Mouse (Mus musculus): ENCODE measurements around the gene Renbp. TPM values are rescaled to one million over a fixed set of nuclear protein-coding genes. Genes with fewer than 3 reads are reported as not detected.

Gene Renbp
- polyA plus RNA-seq, 1 experiment = 73.2 TPM

DNA sequence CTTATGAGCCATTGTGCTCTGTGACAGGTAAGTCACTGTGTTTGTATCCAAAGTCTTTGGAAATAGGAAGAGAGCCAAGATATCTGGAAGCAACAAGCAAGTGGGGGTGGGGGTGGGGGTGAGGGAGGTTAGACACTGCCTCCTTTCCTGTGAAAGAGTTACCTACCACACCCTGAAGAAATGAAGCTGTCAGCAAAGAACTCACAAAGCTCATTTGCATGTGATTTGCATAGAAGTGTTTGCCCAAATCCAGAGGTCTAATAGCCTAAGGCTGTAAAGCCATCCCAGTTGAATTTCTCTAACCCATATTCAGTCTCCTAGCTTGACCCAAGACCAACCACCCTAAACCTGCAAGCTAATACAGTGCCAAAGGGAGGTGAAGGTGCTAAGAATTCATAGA, 20.2 kb downstream of the Renbp start:
- H3ac ChIP-seq (ENCODE audit: control insufficient read depth, insufficient read length, low read depth) = no peak overlapping the region
- no peaks in the 10 kb centered on the region for H3K79me2 ChIP-seq (ENCODE audit: control insufficient read depth, insufficient read depth)
- H3K27me3 ChIP-seq (ENCODE audit: control insufficient read depth, insufficient read depth, insufficient read length) = no peaks in the 10 kb centered on the region
- H3K4me3 ChIP-seq (ENCODE audit: insufficient read depth, poor library complexity, severe bottlenecking) = no peak overlapping the region
- no peak for TF ChIP-seq CEBPB (IDR thresholded peaks at IDR 0.05; ENCODE audit: low read depth)
- no peak for TF ChIP-seq MAX (IDR thresholded peaks at IDR 0.05)
- TF ChIP-seq MYOG (IDR thresholded peaks at IDR 0.05; ENCODE audit: control insufficient read depth, extremely low read depth, insufficient read length) = no peak
- no peak for TF ChIP-seq MYOD1 (IDR thresholded peaks at IDR 0.05; ENCODE audit: control insufficient read depth, insufficient read length, low read depth)
- TF ChIP-seq FOSL1 (IDR thresholded peaks at IDR 0.05; ENCODE audit: insufficient read depth, low read length, poor library complexity, severe bottlenecking) = no peak
- no peak for TF ChIP-seq CTCF (IDR thresholded peaks at IDR 0.05; ENCODE audit: control insufficient read depth, insufficient read depth, insufficient read length)
- no peak for TF ChIP-seq USF1 (IDR thresholded peaks at IDR 0.05; ENCODE audit: low read depth)
- H3K36me3 ChIP-seq (ENCODE audit: control insufficient read depth, insufficient read depth) = no peaks in the 10 kb centered on the region
- H3K79me3 ChIP-seq (ENCODE audit: low read depth) = no peaks in the 10 kb centered on the region

DNA sequence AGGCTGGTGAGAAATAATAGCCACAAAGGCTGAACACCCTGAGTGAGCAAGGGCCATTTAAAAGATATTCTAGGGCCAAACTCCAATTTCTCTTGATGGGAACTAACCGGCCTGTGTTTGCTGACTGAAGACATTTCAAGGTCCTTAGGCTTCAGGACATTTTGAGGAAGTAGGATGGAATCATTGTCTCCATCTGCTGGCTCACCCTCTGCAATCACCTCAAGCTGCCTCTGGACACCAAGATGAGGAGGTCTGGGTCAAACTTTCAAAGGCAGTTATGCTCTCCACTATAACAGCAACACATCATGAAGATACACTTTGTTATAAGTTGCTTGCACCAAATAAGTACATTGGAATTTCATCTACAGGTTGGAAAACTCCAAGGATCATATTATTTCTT, 20.6 kb downstream of the Renbp start:
- no peak overlapping the region for H3K4me3 ChIP-seq (ENCODE audit: insufficient read depth, poor library complexity, severe bottlenecking)
- no peaks in the 10 kb centered on the region for H3K27me3 ChIP-seq (ENCODE audit: control insufficient read depth, insufficient read depth, insufficient read length)
- no peak overlapping the region for H3ac ChIP-seq (ENCODE audit: control insufficient read depth, insufficient read length, low read depth)
- TF ChIP-seq MAX (IDR thresholded peaks at IDR 0.05) = no peak
- H3K36me3 ChIP-seq (ENCODE audit: control insufficient read depth, insufficient read depth) = no peaks in the 10 kb centered on the region
- no peaks in the 10 kb centered on the region for H3K79me3 ChIP-seq (ENCODE audit: low read depth)
- H3K79me2 ChIP-seq (ENCODE audit: control insufficient read depth, insufficient read depth) = no peaks in the 10 kb centered on the region

- TF ChIP-seq CTCF (IDR thresholded peaks at IDR 0.05; ENCODE audit: control insufficient read depth, insufficient read depth, insufficient read length) = no peak
- TF ChIP-seq MYOG (IDR thresholded peaks at IDR 0.05; ENCODE audit: control insufficient read depth, extremely low read depth, insufficient read length) = no peak
- no peak for TF ChIP-seq MYOD1 (IDR thresholded peaks at IDR 0.05; ENCODE audit: control insufficient read depth, insufficient read length, low read depth)
- TF ChIP-seq CEBPB (IDR thresholded peaks at IDR 0.05; ENCODE audit: low read depth) = no peak
- no peak for TF ChIP-seq USF1 (IDR thresholded peaks at IDR 0.05; ENCODE audit: low read depth)
- TF ChIP-seq FOSL1 (IDR thresholded peaks at IDR 0.05; ENCODE audit: insufficient read depth, low read length, poor library complexity, severe bottlenecking) = no peak
- TF ChIP-seq MAX (IDR thresholded peaks at IDR 0.05) = no peak
- no peaks in the 10 kb centered on the region for H3K79me3 ChIP-seq (ENCODE audit: low read depth)
- no peak overlapping the region for H3K4me3 ChIP-seq (ENCODE audit: insufficient read depth, poor library complexity, severe bottlenecking)
- peaks cover 7% of the 10 kb centered on the region for H3K27me3 ChIP-seq (ENCODE audit: control insufficient read depth, insufficient read depth, insufficient read length)
- no peak overlapping the region for H3ac ChIP-seq (ENCODE audit: control insufficient read depth, insufficient read length, low read depth)
- H3K79me2 ChIP-seq (ENCODE audit: control insufficient read depth, insufficient read depth) = no peaks in the 10 kb centered on the region
- no peaks in the 10 kb centered on the region for H3K36me3 ChIP-seq (ENCODE audit: control insufficient read depth, insufficient read depth)
Measured at GRCm38 (mm10) chrX:73897959-73898358, 32.7 kb downstream of the Renbp start.

- Histone ChIP-seq H3K4me3 (ENCODE audit: insufficient read depth, poor library complexity, severe bottlenecking) (no peak within 1 kb of the TSS), H3K36me3 (ENCODE audit: control insufficient read depth, insufficient read depth) (no peaks in the 10 kb centered on the region), H3ac (ENCODE audit: control insufficient read depth, insufficient read length, low read depth) (no peak within 1 kb of the TSS), H3K79me3 (ENCODE audit: low read depth) (no peaks in the 10 kb centered on the region), H3K79me2 (ENCODE audit: control insufficient read depth, insufficient read depth) (no peaks in the 10 kb centered on the region), H3K27me3 (ENCODE audit: control insufficient read depth, insufficient read depth, insufficient read length) (peaks cover 20% of the 10 kb centered on the region)
- no peak for TF ChIP-seq MYOD1 (IDR thresholded peaks at IDR 0.05; ENCODE audit: control insufficient read depth, insufficient read length, low read depth)
- no peak for TF ChIP-seq CEBPB (IDR thresholded peaks at IDR 0.05; ENCODE audit: low read depth)
- TF ChIP-seq USF1 (IDR thresholded peaks at IDR 0.05; ENCODE audit: low read depth) = no peak
- TF ChIP-seq MYOG (IDR thresholded peaks at IDR 0.05; ENCODE audit: control insufficient read depth, extremely low read depth, insufficient read length) = no peak
Measured at GRCm38 (mm10) chrX:73895719-73896118, 34.9 kb downstream of the Renbp start, which contains the start of gene L1cam. Gene L1cam, minus strand, starts transcription at chrX:73896105.

DNA sequence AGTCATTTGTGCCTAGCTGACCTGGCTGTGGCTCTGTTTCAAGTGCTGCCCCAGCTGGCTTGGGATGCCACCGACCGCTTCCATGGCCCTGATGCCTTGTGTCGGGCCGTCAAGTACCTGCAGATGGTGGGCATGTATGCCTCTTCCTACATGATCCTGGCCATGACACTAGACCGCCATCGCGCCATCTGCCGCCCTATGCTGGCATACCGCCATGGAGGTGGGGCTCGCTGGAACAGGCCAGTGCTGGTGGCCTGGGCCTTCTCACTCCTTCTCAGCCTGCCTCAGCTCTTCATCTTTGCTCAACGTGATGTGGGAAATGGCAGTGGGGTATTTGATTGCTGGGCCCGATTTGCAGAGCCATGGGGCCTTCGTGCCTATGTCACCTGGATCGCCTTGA, 37.8 kb downstream of the Renbp start:
- no peaks in the 10 kb centered on the region for H3K79me3 ChIP-seq (ENCODE audit: low read depth)
- no peak for TF ChIP-seq MYOD1 (IDR thresholded peaks at IDR 0.05; ENCODE audit: control insufficient read depth, insufficient read length, low read depth)
- no peak for TF ChIP-seq USF1 (IDR thresholded peaks at IDR 0.05; ENCODE audit: low read depth)
- no peak for TF ChIP-seq CTCF (IDR thresholded peaks at IDR 0.05; ENCODE audit: control insufficient read depth, insufficient read depth, insufficient read length)
- no peak overlapping the region for H3ac ChIP-seq (ENCODE audit: control insufficient read depth, insufficient read length, low read depth)
- no peaks in the 10 kb centered on the region for H3K36me3 ChIP-seq (ENCODE audit: control insufficient read depth, insufficient read depth)
- peaks cover 20% of the 10 kb centered on the region for H3K27me3 ChIP-seq (ENCODE audit: control insufficient read depth, insufficient read depth, insufficient read length)
- no peak overlapping the region for H3K4me3 ChIP-seq (ENCODE audit: insufficient read depth, poor library complexity, severe bottlenecking)
- no peaks in the 10 kb centered on the region for H3K79me2 ChIP-seq (ENCODE audit: control insufficient read depth, insufficient read depth)

DNA sequence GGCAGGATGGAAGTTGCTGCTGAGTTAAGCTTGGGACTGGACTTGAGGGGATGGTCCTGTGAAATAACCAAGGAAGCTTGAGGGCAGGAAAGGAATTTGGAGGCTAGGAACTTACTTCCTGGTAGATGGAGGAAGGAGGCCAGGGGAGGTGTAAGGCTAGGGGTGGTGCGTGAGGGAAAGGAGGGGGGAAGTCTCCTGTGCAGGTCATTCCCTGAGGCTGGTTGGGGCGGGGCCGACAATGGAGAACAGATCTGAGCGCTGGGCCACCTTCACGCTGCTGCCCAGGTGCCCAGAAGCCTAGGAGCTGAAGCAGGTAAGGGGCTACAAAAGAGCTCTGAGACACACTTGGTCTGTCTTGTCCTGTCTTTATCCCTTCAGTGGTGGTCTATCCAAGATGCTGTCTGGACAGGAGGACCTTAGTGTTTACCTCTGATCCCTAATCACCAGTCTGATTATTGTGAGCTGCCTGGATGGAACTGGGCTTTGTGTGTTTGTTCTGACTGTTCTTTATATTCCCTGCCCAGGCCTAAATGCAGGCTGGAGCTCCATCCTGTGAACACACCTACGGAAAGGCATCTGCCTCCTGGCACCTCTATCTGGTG, 39.0 kb downstream of the Renbp start, which contains the start of gene Avpr2:
Gene Avpr2 (plus strand): TSS at position 552 of the 602 bp plus-strand sequence.
- H3K4me3 ChIP-seq (ENCODE audit: insufficient read depth, poor library complexity, severe bottlenecking) = no peak within 1 kb of the TSS
- H3K79me2 ChIP-seq (ENCODE audit: control insufficient read depth, insufficient read depth) = no peaks in the 10 kb centered on the region
- no peak within 1 kb of the TSS for H3ac ChIP-seq (ENCODE audit: control insufficient read depth, insufficient read length, low read depth)
- H3K79me3 ChIP-seq (ENCODE audit: low read depth) = no peaks in the 10 kb centered on the region
- TF ChIP-seq CTCF (IDR thresholded peaks at IDR 0.05; ENCODE audit: control insufficient read depth, insufficient read depth, insufficient read length) (no peak), MYOD1 (IDR thresholded peaks at IDR 0.05; ENCODE audit: control insufficient read depth, insufficient read length, low read depth) (no peak), MAX (IDR thresholded peaks at IDR 0.05) (no peak), USF1 (IDR thresholded peaks at IDR 0.05; ENCODE audit: low read depth) (no peak), MYOG (IDR thresholded peaks at IDR 0.05; ENCODE audit: control insufficient read depth, extremely low read depth, insufficient read length) (no peak), FOSL1 (IDR thresholded peaks at IDR 0.05; ENCODE audit: insufficient read depth, low read length, poor library complexity, severe bottlenecking) (no peak), CEBPB (IDR thresholded peaks at IDR 0.05; ENCODE audit: low read depth) (no peak)
- H3K27me3 ChIP-seq (ENCODE audit: control insufficient read depth, insufficient read depth, insufficient read length) = peaks cover 20% of the 10 kb centered on the region
- no peaks in the 10 kb centered on the region for H3K36me3 ChIP-seq (ENCODE audit: control insufficient read depth, insufficient read depth)
